Mouse (Mus musculus) hindbrain, embryonic 16.5 days (tissue): ENCODE data around the gene Emx1. TPM values are rescaled to one million over a fixed set of nuclear protein-coding genes. Genes with fewer than 3 reads are reported as not detected.
"Not testable (repeated sequence)": the region's sequence is repeated elsewhere in the genome, so short reads cannot be mapped to it uniquely, and the experiment has no call there.

Experiments
- ATAC-seq: fragments of 200-750 bp; cut with Nextera tagmentation; 2 replicates; pipeline ENCODE4 v1.8.0; 2017; ENCODE audit warnings: moderate TSS enrichment, moderate library complexity
- H3K27ac ChIP-seq: fragments of 300-500 bp; sonication (generic); 2 replicates; pipeline ENCODE4 v1.5.1; 2014; ENCODE audit warnings: low read depth, mild to moderate bottlenecking, control low read depth, low read length, moderate library complexity
- H3K27me3 ChIP-seq: fragments of 300-500 bp; sonication (generic); replicated peaks from 2 replicates; pipeline ENCODE4 v1.6.1; 2014; ENCODE audit warnings: low read length; ENCODE audit not compliant: control insufficient read depth, insufficient read depth
- H3K36me3 ChIP-seq: fragments of 300-500 bp; sonication (generic); 2 replicates; pipeline ENCODE4 v1.6.1; 2014; ENCODE audit warnings: mild to moderate bottlenecking, low read length, moderate library complexity, mixed read lengths; ENCODE audit not compliant: control insufficient read depth, insufficient read depth
- H3K4me1 ChIP-seq: fragments of 300-500 bp; sonication (generic); 2 replicates; pipeline ENCODE4 v1.6.1; 2014; ENCODE audit warnings: low read depth, low read length; ENCODE audit not compliant: control insufficient read depth, insufficient read depth
- H3K4me2 ChIP-seq: fragments of 300-500 bp; sonication (generic); 2 replicates; pipeline ENCODE4 v1.6.1; 2014; ENCODE audit warnings: mild to moderate bottlenecking, low read length, control low read depth, moderate library complexity
- H3K4me3 ChIP-seq: fragments of 300-500 bp; sonication (generic); 2 replicates; pipeline ENCODE4 v1.5.1; 2014; ENCODE audit warnings: mild to moderate bottlenecking, low read length, control low read depth, moderate library complexity
- H3K9ac ChIP-seq: fragments of 300-500 bp; sonication (generic); 2 replicates; pipeline ENCODE4 v1.6.1; 2014; ENCODE audit warnings: low read depth, mild to moderate bottlenecking, control low read depth, low read length, moderate library complexity
- H3K9me3 ChIP-seq: fragments of 300-500 bp; sonication (generic); 2 replicates; pipeline ENCODE4 v1.6.1; 2014; ENCODE audit warnings: mild to moderate bottlenecking, low read length, moderate library complexity; ENCODE audit not compliant: control insufficient read depth
- WGBS: fragments of 180-500 bp; shearing (Covaris S2); extraction: QIAGEN DNeasy Blood & Tissue Kit; methylation state at CpG from one replicate; pipeline ENCODE4 v1.1.7; 2014; 5-methylcytosine and 5-hydroxymethylcytosine counted together
- polyA plus RNA-seq: library from polyadenylated mRNA; unstranded; fragments of >200 nt; fragmentation: Nextera tagmentation; extraction: Ambion mirVana; gene quantifications from 2 replicates; pipeline ENCODE4 v1.2.1, GENCODE M21; 2015

Gene Emx1
- 1.1 TPM in 1 of 2 replicates, not detected in the other for polyA plus RNA-seq

DNA sequence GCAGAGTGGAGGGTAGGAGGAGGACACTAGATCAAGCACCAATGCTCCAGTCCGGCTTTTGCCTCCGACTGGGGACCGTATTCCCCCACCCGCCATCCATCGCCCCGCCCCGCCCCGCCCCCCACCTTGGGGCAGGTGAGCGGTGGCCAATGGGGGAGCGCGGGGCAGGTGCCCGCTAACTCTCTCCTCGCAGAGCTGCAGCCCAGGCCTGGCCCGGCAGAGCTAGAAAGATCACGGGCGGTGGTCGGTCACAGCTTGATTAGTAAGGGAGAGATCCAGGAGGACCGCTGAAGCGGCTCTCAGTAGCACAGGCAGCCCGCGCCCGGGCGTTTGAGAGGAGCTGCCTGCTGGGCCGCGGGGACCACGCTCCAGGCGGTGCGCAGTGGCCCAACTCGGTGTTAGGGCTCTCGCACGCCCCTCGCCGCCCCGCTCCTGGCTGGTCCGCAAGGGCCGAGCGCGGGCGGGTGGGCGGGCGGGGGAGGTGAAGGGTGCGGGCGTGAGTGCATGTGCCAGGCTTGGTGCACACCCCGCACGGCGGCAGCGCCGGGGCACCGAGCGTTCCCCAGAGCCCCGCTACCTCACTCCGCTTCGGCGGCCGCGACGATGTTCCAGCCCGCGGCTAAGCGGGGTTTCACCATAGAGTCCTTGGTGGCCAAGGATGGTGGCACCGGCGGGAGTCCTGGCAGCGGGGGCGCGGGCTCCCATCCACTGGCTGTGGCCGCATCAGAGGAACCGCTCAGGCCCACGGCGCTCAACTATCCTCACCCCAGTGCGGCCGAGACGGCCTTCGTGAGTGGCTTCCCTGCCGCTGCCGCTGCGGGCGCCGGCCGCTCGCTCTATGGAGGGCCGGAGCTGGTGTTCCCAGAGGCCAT, at the start of gene Emx1:
Gene Emx1, plus strand, starts transcription at position 99 of the 872 bp plus-strand sequence.
- Histone ChIP-seq H3K9ac (peak within 1 kb of the TSS; percentile 44), H3K27me3 (peaks cover 43% of the 10 kb centered on the region)
- peak; percentile 57 for ATAC-seq

GRCm38 (mm10) chr6:85139534-85139933, 47.7 kb upstream of the Emx1 start:
- Histone ChIP-seq H3K9me3 (no peaks in the 10 kb centered on the region), H3K4me1 (no peaks in the 10 kb centered on the region; the same call in 1 of the 2 replicates), H3K4me2 (no peak overlapping the region), H3K27ac (no peak overlapping the region), H3K27me3 (no peaks in the 10 kb centered on the region), H3K4me3 (no peak overlapping the region), H3K36me3 (no peaks in the 10 kb centered on the region), H3K9ac (no peak overlapping the region)
- 93% methylated on average over 2 of the region's 2 CpGs for WGBS
- no peak for ATAC-seq

More for the DNA sequence above, at the start of gene Emx1:
- under 1% methylated on average over 33 of the region's 81 CpGs for WGBS
- Histone ChIP-seq H3K4me3 (peak within 1 kb of the TSS; percentile 42), H3K36me3 (no peaks in the 10 kb centered on the region), H3K4me2 (peak within 1 kb of the TSS; percentile 67), H3K4me1 (peaks cover 31% of the 10 kb centered on the region), H3K27ac (no peak within 1 kb of the TSS), H3K9me3 (no peaks in the 10 kb centered on the region)

GRCm38 (mm10) chr6:85141013-85141412, 46.2 kb upstream of the Emx1 start:
- not testable (repeated sequence) for H3K4me3 ChIP-seq, H3K27ac ChIP-seq, H3K4me1 ChIP-seq, ATAC-seq, H3K9me3 ChIP-seq, H3K36me3 ChIP-seq, H3K27me3 ChIP-seq, H3K9ac ChIP-seq, H3K4me2 ChIP-seq
- 10% methylated on average over 6 of the region's 7 CpGs for WGBS

- no peak for ATAC-seq
- Histone ChIP-seq H3K4me2 (no peak overlapping the region), H3K27ac (no peak overlapping the region), H3K27me3 (no peaks in the 10 kb centered on the region), H3K36me3 (no peaks in the 10 kb centered on the region), H3K9me3 (no peaks in the 10 kb centered on the region), H3K4me1 (no peaks in the 10 kb centered on the region), H3K9ac (no peak overlapping the region), H3K4me3 (no peak overlapping the region)
- 69% methylated on average over 3 of the region's 3 CpGs for WGBS
These were observed 42.8 kb upstream of the Emx1 start for GRCm38 (mm10) chr6:85144466-85144865.

DNA sequence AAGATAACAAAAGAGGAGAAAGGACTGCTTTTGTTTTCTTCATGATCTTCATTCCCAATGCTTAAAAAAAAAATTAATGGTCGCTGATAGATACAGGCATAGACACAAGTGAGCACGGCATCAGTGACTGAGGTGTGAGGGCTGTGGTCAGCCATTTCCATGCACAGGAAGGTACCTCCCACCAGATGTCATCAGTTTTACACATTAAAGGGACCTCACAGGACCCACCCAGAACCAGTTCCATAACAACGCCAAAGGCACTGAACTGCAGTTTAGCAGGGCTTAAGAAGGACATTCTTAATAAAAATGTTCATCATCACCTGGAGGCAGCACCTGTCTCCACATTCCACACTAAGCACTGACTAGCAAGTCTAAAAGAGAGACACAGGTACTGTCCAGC, 39.6 kb upstream of the Emx1 start:
- WGBS, result 73% methylated on average over 3 of the region's 3 CpGs
- no peaks in the 10 kb centered on the region for H3K4me1 ChIP-seq
- no peaks in the 10 kb centered on the region for H3K9me3 ChIP-seq
- H3K27ac ChIP-seq, result no peak overlapping the region
- no peak overlapping the region for H3K4me3 ChIP-seq
- H3K9ac ChIP-seq, result no peak overlapping the region
- H3K27me3 ChIP-seq, result no peaks in the 10 kb centered on the region
- no peaks in the 10 kb centered on the region for H3K36me3 ChIP-seq
- no peak overlapping the region for H3K4me2 ChIP-seq
- no peak for ATAC-seq

GRCm38 (mm10) chr6:85150386-85150785, 36.9 kb upstream of the Emx1 start:
- no peak for ATAC-seq
- WGBS, result 82% methylated on average over 3 of the region's 3 CpGs
- Histone ChIP-seq H3K27me3 (no peaks in the 10 kb centered on the region), H3K4me1 (no peaks in the 10 kb centered on the region), H3K36me3 (no peaks in the 10 kb centered on the region), H3K4me3 (no peak overlapping the region), H3K9ac (no peak overlapping the region), H3K9me3 (no peaks in the 10 kb centered on the region), H3K27ac (no peak overlapping the region), H3K4me2 (no peak overlapping the region)

DNA sequence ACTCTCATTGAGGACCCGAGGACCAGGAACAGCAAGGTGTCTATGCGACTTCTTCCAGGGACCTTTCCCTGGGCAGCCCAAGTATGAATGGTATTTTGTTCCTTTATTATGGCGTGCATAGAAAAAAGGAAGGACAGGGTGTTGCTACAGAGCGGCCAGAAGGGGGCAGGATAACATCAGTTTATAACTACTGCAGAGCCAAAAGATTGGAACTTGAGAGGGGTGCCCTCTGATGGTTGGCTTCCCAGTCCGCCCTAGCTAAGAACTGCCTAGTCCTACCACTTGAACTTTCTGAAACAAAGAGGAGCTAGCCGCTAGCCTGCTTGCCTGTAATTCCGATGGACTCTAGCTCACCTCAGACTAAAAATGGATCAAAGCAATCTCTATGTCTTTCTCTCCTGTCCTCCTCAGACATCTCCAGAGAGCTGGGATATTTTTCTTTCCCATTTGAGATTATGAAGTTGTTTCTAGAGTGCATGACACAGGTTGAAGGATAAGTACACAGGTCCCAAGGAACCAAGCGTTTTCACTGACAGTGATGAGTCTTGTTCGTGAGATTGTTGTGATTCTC, 33.2 kb upstream of the Emx1 start:
- 8% methylated on average over 8 of the region's 9 CpGs for WGBS
- Histone ChIP-seq H3K4me1 (no peaks in the 10 kb centered on the region), H3K4me3 (no peak overlapping the region), H3K27ac (no peak overlapping the region), H3K36me3 (no peaks in the 10 kb centered on the region), H3K4me2 (no peak overlapping the region), H3K27me3 (no peaks in the 10 kb centered on the region), H3K9me3 (no peaks in the 10 kb centered on the region), H3K9ac (no peak overlapping the region)
- peak; percentile 78 for ATAC-seq

- H3K27ac ChIP-seq, result no peak overlapping the region
- H3K36me3 ChIP-seq, result no peaks in the 10 kb centered on the region
- H3K4me3 ChIP-seq, result peak overlapping the region; percentile 44
- no peaks in the 10 kb centered on the region for H3K9me3 ChIP-seq
- H3K27me3 ChIP-seq, result no peaks in the 10 kb centered on the region
- 1% methylated on average over 34 of the region's 34 CpGs for WGBS
- ATAC-seq, result peak; percentile 58
- peak overlapping the region; percentile 66 for H3K9ac ChIP-seq
- H3K4me1 ChIP-seq, result no peaks in the 10 kb centered on the region
- peak overlapping the region; percentile 87 for H3K4me2 ChIP-seq
These were observed 32.2 kb upstream of the Emx1 start for GRCm38 (mm10) chr6:85154861-85155528.

GRCm38 (mm10) chr6:85156551-85156950, 30.7 kb upstream of the Emx1 start:
- H3K4me3 ChIP-seq, ATAC-seq, H3K27me3 ChIP-seq, H3K4me2 ChIP-seq, H3K36me3 ChIP-seq, H3K9ac ChIP-seq, H3K27ac ChIP-seq, H3K4me1 ChIP-seq, H3K9me3 ChIP-seq: not testable (repeated sequence)
- 87% methylated on average over 2 of the region's 2 CpGs for WGBS
